Mouse (Mus musculus) kidney, postnatal 14 days (tissue): ENCODE data around the gene Leng8.

Experiments used
- DNase-seq: peaks from one replicate; pipeline ENCODE4 v3.0.0; 2022; ENCODE audit warnings: mixed read lengths

The Leng8 gene

DNA sequence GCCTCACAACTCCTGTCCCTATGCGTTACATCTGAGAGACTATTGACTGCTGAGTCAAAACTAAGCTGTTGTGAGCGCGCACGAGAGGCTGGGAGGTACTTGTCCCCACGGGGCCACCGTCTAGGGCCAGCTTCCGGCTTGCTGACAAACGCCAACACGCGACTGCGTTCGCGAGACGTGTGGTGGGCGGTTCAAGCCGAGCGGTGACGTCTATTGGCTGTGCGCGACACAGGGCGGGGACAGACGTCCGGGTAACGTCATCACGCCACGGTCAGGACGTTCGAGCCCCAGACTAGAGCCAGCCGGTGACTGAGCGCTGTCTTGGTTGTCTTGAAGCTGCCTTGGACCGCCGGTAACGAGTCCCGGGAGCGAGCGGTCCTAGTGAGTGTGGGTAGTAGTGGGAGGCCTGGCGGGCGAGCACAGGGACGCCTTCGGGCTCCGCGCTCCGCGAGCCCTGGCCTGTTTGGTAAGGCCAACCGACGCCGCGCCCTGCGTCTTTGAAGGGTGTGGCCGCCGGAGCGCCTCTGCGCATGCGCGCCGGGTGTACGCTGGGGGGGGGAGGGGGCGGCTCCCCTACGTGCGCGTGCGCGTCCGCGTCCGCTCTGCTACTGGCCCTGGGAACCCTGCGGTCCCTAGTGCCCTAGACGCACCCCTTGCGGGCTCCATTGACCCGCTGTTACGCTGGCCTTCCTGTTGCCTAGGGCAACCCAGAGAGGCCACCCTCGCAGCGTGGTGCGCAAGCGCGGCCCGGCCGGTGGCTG, at the start of gene Leng8:
Gene Leng8, plus strand, starts transcription at position 269 of the 761 bp plus-strand sequence.
- peak; percentile 99 for DNase-seq

GRCm38 (mm10) chr7:4087238-4087895, 49.5 kb upstream of the Leng8 start:
- no peak for DNase-seq

GRCm38 (mm10) chr7:4087896-4088480, 48.9 kb upstream of the Leng8 start:
- no peak for DNase-seq

- no peak for DNase-seq
These were observed 48.2 kb upstream of the Leng8 start for GRCm38 (mm10) chr7:4088679-4089078.

GRCm38 (mm10) chr7:4091170-4091569, 45.7 kb upstream of the Leng8 start:
- no peak for DNase-seq

DNA sequence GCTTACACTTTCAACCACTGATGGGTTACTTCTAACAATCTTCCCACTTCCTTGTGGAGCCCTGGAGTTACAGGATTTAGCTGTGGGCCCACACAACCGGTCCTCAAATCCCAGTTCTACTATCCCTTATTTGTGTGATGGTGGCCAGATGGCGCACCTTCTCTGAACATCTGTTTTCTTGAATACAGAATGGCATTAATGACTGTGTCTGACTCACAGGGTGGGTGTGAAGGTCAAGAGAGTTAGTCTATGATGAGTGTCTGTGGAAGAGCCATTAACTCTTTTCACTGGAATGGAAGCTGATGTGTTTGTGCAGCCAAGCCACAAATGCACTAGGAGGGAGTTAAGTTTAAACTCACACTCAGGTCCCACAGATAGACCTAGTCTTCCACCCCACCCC, 38.5 kb upstream of the Leng8 start:
- no peak for DNase-seq

DNA sequence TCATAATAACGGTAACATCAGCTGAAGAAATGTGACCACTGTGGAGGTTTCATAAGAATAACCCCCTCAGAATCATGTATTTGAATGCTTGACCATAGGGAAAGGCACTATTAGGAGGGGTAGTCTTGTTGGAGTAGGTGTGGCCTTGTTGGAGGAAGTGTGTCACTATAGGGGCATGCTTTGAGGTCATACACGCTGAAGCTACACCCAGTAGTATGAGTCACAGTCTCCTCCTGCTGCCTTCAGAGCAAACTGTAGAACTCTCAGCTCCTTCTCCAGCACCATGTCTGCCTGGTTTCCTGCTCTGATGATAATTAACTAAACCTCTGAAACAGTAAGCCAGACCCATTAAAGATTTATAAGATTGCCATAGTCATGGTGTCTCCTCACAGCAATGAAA, 38.0 kb upstream of the Leng8 start:
- no peak for DNase-seq

GRCm38 (mm10) chr7:4101144-4101543, 35.7 kb upstream of the Leng8 start:
- no peak for DNase-seq

DNA sequence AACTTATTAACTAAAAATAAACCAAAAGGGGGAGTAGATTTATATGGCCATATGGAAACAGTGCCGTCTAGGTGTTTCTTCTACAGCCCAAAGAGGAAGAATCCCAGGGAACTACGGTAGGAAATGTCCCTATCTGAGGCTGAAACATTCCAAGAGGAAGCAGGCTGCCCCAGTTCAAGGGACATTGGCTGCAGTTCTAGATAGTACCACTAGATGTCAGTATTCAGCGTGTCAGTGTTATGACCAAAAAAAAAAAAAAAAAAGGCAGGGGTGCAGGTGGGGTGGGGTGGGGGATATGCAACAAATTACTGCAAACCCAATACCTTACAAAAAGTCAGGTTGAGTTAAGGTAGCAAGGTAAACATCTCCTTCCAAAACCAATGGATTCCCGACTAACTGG, 33.4 kb upstream of the Leng8 start:
- peak; percentile 44 for DNase-seq

DNA sequence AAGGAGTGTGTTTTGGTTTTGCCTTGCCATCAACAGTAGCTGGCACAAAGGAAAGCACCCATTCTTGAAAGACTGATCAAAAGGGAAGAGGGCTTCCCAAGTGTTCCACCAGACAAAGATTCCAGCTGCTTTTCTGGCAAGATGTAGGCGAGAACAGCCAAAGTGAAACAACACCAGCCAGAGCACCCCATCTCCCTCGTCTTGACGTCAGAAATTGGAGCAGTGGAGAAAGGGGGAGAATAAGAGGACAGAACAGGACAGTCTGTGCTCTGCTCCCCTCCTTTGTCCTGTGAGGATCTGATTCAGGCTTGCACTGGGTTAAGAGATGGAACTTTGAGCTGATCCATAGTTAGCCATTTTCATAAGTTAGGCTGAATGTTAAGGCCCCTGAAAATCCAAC, 25.1 kb upstream of the Leng8 start:
- no peak for DNase-seq

- DNase-seq = no peak
These were observed 19.6 kb upstream of the Leng8 start for GRCm38 (mm10) chr7:4117050-4117814.

DNA sequence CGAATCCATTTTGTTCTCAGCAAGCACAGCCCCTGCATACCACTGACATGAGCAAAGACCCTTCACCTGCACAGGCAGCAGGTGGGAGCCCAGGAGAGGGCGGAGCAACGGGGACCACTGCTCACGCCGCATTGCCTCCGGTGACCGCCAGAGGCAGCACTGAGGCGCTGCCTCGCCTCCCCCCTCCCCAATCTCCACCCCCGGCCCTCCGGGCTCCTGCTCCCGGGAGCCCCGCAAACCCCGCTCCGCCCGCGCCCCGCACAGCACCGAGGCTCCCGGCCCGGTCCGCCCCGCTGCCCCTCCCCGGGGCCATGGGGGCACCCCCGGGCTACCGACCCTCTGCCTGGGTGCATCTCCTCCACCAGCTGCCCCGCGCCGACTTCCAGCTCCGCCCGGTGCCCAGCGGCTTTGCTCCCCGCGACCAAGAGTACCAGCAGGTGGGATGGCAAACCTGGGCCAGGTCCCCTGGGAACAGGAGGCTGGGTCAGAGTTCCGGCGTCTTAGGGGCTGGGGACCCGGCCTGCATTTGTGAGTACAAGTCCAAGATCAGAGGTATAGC, 17.4 kb upstream of the Leng8 start, which contains the start of gene Ttyh1:
Gene Ttyh1, plus strand, starts transcription at position 65 of the 559 bp plus-strand sequence.
- peak; percentile 24 for DNase-seq

DNA sequence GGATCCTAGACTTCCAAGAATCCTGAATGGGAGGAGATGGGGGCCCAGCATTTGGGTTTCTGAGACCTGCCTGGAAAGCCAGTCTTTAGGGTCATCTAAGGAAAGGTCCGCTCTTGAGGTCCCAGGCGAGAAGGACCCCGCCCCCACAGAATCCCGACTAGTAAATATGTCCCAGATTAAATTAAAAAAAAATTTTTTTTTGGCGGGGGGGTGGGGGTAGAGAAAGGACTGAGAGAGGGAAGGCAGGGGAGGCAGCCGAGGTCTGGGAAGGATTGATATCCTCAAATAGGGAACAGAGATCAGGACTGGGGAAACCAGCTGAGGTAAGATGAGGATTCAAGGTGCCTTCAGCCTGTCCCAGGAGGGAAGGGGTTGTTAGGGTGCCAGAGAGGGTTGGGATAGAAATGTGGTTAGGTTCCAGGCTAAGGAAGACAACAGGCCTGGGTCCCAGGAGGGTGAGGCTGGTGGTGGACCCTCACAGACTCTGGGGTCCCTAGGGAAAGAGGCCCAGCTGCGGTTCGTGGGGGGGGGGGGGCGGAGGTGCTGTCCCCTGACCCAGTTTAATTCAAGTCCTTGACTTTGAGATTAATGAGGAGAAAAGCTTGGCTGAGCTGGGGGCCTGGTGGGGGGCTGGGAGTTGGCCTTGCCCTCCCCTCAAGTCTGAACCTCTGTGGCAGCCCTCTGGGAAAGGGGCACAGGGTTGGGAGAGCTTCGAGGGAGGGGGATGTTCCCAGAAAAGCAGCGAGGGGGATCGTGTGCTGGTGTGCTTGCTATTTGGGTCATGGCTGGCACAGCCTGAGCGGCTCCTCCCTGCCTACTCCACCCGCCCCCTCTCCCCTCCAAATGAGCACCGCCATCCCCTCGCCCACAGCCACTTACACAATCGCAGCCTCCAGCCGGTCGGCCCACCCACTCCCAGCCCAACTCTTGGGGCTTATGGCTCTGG, 16.6 kb upstream of the Leng8 start:
- DNase-seq = no peak

GRCm38 (mm10) chr7:4122076-4122768, 14.6 kb upstream of the Leng8 start:
- no peak for DNase-seq

DNA sequence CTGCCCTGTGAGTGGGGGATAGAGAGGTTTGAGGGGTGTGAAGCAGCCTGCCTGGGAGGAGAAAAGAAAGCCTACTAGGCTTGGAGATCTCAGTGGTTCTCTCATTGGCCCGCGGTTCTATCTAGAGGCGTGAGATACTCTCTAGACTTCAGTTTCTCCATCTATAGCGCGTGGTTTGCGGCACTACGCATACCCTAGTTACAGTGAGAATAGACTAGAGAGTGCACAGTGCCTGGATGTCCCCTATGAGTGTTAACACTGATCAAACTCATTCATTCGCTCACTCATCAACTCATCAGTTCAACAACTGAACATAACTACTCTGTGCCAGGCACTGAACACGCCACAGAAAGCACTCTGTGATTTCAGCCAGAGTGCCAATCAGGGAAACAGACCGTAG, 14.1 kb upstream of the Leng8 start:
- DNase-seq = no peak

DNA sequence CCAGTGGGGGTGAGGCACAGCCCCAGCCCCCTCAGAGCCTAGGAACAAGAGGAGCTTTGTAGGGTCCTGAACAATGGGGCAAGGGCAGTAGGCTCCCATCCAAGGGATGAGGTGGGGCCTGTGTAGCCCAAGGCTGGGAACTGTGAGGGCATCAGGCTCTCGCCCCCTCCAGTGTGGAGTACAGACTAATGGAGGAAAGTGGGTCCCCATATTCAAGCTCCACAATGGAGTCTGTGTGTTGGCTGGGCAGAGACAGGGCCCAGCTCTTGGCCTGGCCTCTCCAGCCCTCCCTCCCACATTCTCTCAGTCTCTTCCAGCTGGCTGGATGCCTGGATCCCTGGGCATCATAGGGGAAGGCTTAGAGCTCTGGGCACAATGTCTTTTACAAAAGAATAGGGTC, 13.1 kb upstream of the Leng8 start:
- DNase-seq = no peak

DNA sequence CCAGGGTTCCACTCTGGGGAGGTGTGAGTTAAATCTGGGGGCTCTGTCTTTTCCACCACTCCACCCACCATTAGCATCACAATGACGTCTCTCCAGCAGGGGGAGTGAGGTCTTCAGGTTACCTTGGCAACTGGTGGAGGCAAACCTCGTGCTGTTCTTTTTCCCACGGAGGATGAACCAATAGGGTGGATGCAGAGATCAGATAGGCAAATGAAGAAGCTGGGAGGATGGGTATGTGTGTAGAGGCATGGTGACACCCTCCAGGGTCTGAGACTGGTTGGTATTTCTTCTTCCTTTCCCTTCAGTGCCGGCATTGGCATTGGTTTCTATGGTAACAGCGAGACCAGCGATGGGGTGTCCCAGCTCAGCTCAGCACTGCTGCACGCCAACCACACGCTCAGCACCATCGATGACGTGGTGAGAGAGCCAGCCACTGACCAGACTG, 12.5 kb upstream of the Leng8 start:
- DNase-seq = no peak

DNA sequence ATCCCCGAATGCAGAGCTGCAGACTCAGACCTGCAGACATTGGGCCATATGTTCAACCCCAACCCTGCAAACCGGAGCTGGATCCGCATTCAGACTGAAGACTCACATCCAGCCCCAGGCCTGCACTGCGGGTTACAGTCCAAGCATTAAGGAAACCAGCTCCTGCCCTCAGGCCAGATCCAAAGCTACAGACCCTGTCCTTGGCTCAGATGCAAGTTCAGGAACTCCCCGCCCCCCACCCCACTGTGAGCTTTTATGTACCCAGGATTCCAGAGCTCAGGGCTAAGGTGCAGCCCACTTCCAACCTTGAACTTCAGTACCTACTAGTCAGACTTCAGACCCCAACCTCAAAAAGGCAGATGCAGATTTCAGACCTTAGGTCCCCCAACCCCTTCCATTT, 12.0 kb upstream of the Leng8 start:
- DNase-seq = no peak

GRCm38 (mm10) chr7:4125306-4125705, 11.5 kb upstream of the Leng8 start:
- DNase-seq = no peak

- no peak for DNase-seq
These were observed 9.7 kb upstream of the Leng8 start for GRCm38 (mm10) chr7:4126992-4127785.
